Mouse (Mus musculus) embryonic facial prominence, embryonic 14.5 days (tissue): ENCODE results near the gene Elavl1. TPM values are rescaled to one million over a fixed set of nuclear protein-coding genes. Genes with fewer than 3 reads are reported as not detected.

Experiments
- ATAC-seq: fragments of 200-750 bp; cut with Nextera tagmentation; 2 replicates; pipeline ENCODE4 v1.8.0; 2017; ENCODE audit warnings: low read depth, moderate number of reproducible peaks, moderate TSS enrichment
- DNase-seq: peaks from one replicate; pipeline ENCODE4 v3.0.0-alpha.2; 2015; ENCODE audit warnings: low spot score
- H3K27ac ChIP-seq: fragments of 300-500 bp; sonication (generic); replicated peaks from 2 replicates; pipeline ENCODE4 v1.5.1; 2014; ENCODE audit warnings: low read depth, mild to moderate bottlenecking, low read length, moderate library complexity
- H3K27me3 ChIP-seq: fragments of 300-500 bp; sonication (generic); replicated peaks from 2 replicates; pipeline ENCODE4 v1.6.1; 2014; ENCODE audit warnings: low read length; ENCODE audit not compliant: control insufficient read depth, insufficient read depth
- H3K36me3 ChIP-seq: fragments of 300-500 bp; sonication (generic); 2 replicates; pipeline ENCODE4 v1.6.1; 2014; ENCODE audit warnings: low read length, mixed read lengths; ENCODE audit not compliant: control insufficient read depth, insufficient read depth
- H3K4me1 ChIP-seq: fragments of 300-500 bp; sonication (generic); 2 replicates; pipeline ENCODE4 v1.6.1; 2014; ENCODE audit warnings: antibody characterized with exemption, low read length; ENCODE audit not compliant: control insufficient read depth, insufficient read depth
- H3K4me2 ChIP-seq: fragments of 300-500 bp; sonication (generic); 2 replicates; pipeline ENCODE4 v1.6.1; 2014; ENCODE audit warnings: low read depth, mild to moderate bottlenecking, low read length, moderate library complexity, mixed read lengths
- H3K4me3 ChIP-seq: fragments of 300-500 bp; sonication (generic); 2 replicates; pipeline ENCODE4 v1.5.1; 2014; ENCODE audit warnings: low read depth, mild to moderate bottlenecking, low read length
- H3K9ac ChIP-seq: fragments of 300-500 bp; sonication (generic); 2 replicates; pipeline ENCODE4 v1.6.1; 2014; ENCODE audit warnings: low read depth, mild to moderate bottlenecking, low read length, moderate library complexity, mixed read lengths
- H3K9me3 ChIP-seq: fragments of 300-500 bp; sonication (generic); 2 replicates; pipeline ENCODE4 v1.6.1; 2016; ENCODE audit warnings: low read length; ENCODE audit not compliant: control insufficient read depth
- WGBS: fragments of 180-500 bp; shearing (Covaris S2); extraction: QIAGEN DNeasy Blood & Tissue Kit; methylation state at CpG from one replicate; pipeline ENCODE4 v1.1.7; 2014; 5-methylcytosine and 5-hydroxymethylcytosine counted together
- polyA plus RNA-seq: library from polyadenylated mRNA; unstranded; fragments of >200 nt; fragmentation: Nextera tagmentation; extraction: Ambion mirVana; gene quantifications from 2 replicates; pipeline ENCODE4 v1.2.1, GENCODE M21; 2014

The Elavl1 gene
- polyA plus RNA-seq, 1 experiment from 2014 or later = 217 TPM

GRCm38 (mm10) chr8:4238434-4239192 lies 86.6 kb downstream of the Elavl1 start, which contains the start of the genes Map2k7 and Gm49320:
Gene Map2k7, plus strand, starts transcription at chr8:4238740.
Gene Gm49320, plus strand, starts transcription at chr8:4238865.
- WGBS = under 1% methylated on average over 53 of the region's 71 CpGs
- peak; percentile 96 for ATAC-seq
- peak within 1 kb of the TSS; percentile 80 for H3K4me2 ChIP-seq
- H3K4me1 ChIP-seq = peaks cover 15% of the 10 kb centered on the region; the same call in 1 of the 2 replicates
- H3K9ac ChIP-seq = peak within 1 kb of the TSS; percentile 83
- H3K36me3 ChIP-seq = peaks cover 29% of the 10 kb centered on the region
- peak; percentile 100 for DNase-seq
- peak within 1 kb of the TSS; percentile 96 for H3K27ac ChIP-seq
- no peaks in the 10 kb centered on the region for H3K27me3 ChIP-seq
- peak within 1 kb of the TSS; percentile 61 for H3K4me3 ChIP-seq
- no peaks in the 10 kb centered on the region for H3K9me3 ChIP-seq

- Histone ChIP-seq H3K4me3 (peak overlapping the region; percentile 61), H3K9ac (peak overlapping the region; percentile 72), H3K9me3 (no peaks in the 10 kb centered on the region), H3K4me1 (peaks cover 15% of the 10 kb centered on the region; the same call in 1 of the 2 replicates), H3K36me3 (peaks cover 22% of the 10 kb centered on the region), H3K4me2 (peak overlapping the region; percentile 80), H3K27me3 (no peaks in the 10 kb centered on the region), H3K27ac (peak overlapping the region; percentile 96)
- no peak; the same call in 1 of the 2 replicates for ATAC-seq
- 20% methylated on average over 15 of the region's 15 CpGs for WGBS
- no peak for DNase-seq
Measured at GRCm38 (mm10) chr8:4237814-4238433, 87.3 kb downstream of the Elavl1 start.

Other genes with a start within 250 kb of the Elavl1 start
- gene Cd209f, start 219.6 kb downstream of the Elavl1 start, polyA plus RNA-seq = 0.19 and 0.21 TPM in 2 replicates
- not detected in 2 replicates for gene Cd209g, start 191.3 kb downstream of the Elavl1 start, polyA plus RNA-seq
- 18.7 and 24.9 TPM in 2 replicates for gene Evi5l, start 158.8 kb downstream of the Elavl1 start, polyA plus RNA-seq
- gene Prr36, start 108.0 kb downstream of the Elavl1 start, polyA plus RNA-seq = 2.3 and 2.7 TPM in 2 replicates
- 0.69 and 0.97 TPM in 2 replicates for gene Lrrc8e, start 98.6 kb downstream of the Elavl1 start, polyA plus RNA-seq
- gene Map2k7, start 86.7 kb downstream of the Elavl1 start, polyA plus RNA-seq = 18.1 and 21.4 TPM in 2 replicates
- gene Gm49320, start 86.5 kb downstream of the Elavl1 start, polyA plus RNA-seq = 0.33 and 1.1 TPM in 2 replicates
- 3.3 and 5.0 TPM in 2 replicates for gene Tgfbr3l, start 77.2 kb downstream of the Elavl1 start, polyA plus RNA-seq
- gene Snapc2, start 72.3 kb downstream of the Elavl1 start, polyA plus RNA-seq = 45.0 and 50.6 TPM in 2 replicates
- 49.3 and 59.1 TPM in 2 replicates for gene Ctxn1, start 66.1 kb downstream of the Elavl1 start, polyA plus RNA-seq
- gene Timm44, start 49.5 kb downstream of the Elavl1 start, polyA plus RNA-seq = 65.4 and 71.9 TPM in 2 replicates
- gene Ccl25, start 203 bp downstream of the Elavl1 start, polyA plus RNA-seq = 10.2 and 11.2 TPM in 2 replicates
- gene Cers4, start 167.6 kb upstream of the Elavl1 start, polyA plus RNA-seq = 17.3 and 27.8 TPM in 2 replicates